In genomic region chr6:67213429-67214098, GRCm38 (mm10) we compare ENCODE assay signal across 26 mouse cellular contexts. TPM values are rescaled to one million over a fixed set of nuclear protein-coding genes. Genes with fewer than 3 reads are reported as not detected.
DNase-seq lines count a peak whose midpoint lies in the region; ATAC-seq and TF ChIP-seq lines count a peak whose summit lies in the region.
"Had no signal": no experiment of that assay in that cellular context is flagged by ENCODE, and none has a peak within 500 bp of the region (broad histone marks: within the 10 kb centered on the region; RNA-seq: fewer than 3 reads in every experiment).

No protein-coding gene starts in this region.

- H3K79me2 ChIP-seq in MEL (ENCODE audit: control insufficient read depth, insufficient read depth, low read length, poor library complexity) = no peaks in the 10 kb centered on the region

- H3K4me3 ChIP-seq in MEL (ENCODE audit: control insufficient read depth in 1 of 2, insufficient read depth in 1 of 2, low read depth in 2 of 2, low read length in 2 of 2) = no peak overlapping the region
- H3K4me3 ChIP-seq: embryonic facial prominence, embryonic 10.5 days; embryonic facial prominence, embryonic 12.5 days; forebrain, embryonic 13.5 days; forebrain, embryonic 15.5 days had no signal

- H3K9ac ChIP-seq in MEL (ENCODE audit: control insufficient read depth, low read depth, low read length, poor library complexity, severe bottlenecking) = no peak overlapping the region
- H3K9ac ChIP-seq: embryonic facial prominence, embryonic 12.5 days; forebrain, embryonic 13.5 days; forebrain, embryonic 15.5 days; forebrain, postnatal 0 days had no signal

- no peak for TF ChIP-seq RAD21 in MEL (IDR thresholded peaks at IDR 0.05; ENCODE audit: low read depth, low read length)

- no peak for TF ChIP-seq POLR2A in MEL (IDR thresholded peaks at IDR 0.05; ENCODE audit: control insufficient read depth in 1 of 2, insufficient read depth in 1 of 2, low read depth in 1 of 2, low read length in 2 of 2, poor library complexity in 1 of 2)

- no peak overlapping the region; the same call in 1 of the 2 replicates for H3K27ac ChIP-seq in MEL (ENCODE audit: control insufficient read depth, low read depth, low read length)
- H3K27ac ChIP-seq: embryonic facial prominence, embryonic 10.5 days; embryonic facial prominence, embryonic 12.5 days; forebrain, embryonic 13.5 days; forebrain, embryonic 15.5 days had no signal

- H3K36me3 ChIP-seq in MEL (ENCODE audit: control insufficient read depth in 1 of 2, insufficient read depth in 2 of 2, low read length in 2 of 2) = peaks cover 0 to 10% of the 10 kb centered on the region in 2 experiments; a peak in 1 of 4 replicates
- H3K36me3 ChIP-seq: embryonic facial prominence, embryonic 10.5 days; embryonic facial prominence, embryonic 12.5 days; forebrain, embryonic 15.5 days; G1E had no signal

- peak; percentile 53 to 63 for TF ChIP-seq EP300 in MEL (IDR thresholded peaks at IDR 0.05; ENCODE audit: low read depth in 1 of 2, low read length in 2 of 2)

- no peaks in the 10 kb centered on the region for H3K27me3 ChIP-seq in MEL (ENCODE audit: control insufficient read depth in 1 of 2, insufficient read depth in 2 of 2, low read length in 2 of 2)
- H3K27me3 ChIP-seq: CH12.LX; embryonic facial prominence, embryonic 12.5 days; forebrain, embryonic 13.5 days; forebrain, embryonic 15.5 days had no signal

- peak; percentile 64 for DNase-seq in MEL (ENCODE audit: low read depth, low spot score)
- DNase-seq in thymus, postnatal 25 days = no peak
- DNase-seq in embryo, embryonic 10.5 days (ENCODE audit: low spot score) = no peak
- no peak for DNase-seq in cerebellum, postnatal 14 days
- DNase-seq: adrenal gland, adult 8-10 months; adrenal gland, postnatal 14 days; adrenal gland, postnatal 36 days; B cell, adult 2 months; cerebellum, adult 11 months; cerebellum, adult 18-20 months; cerebellum, adult 8-10 months; cerebellum, adult 9-11 months; cerebellum, postnatal 25 days; forebrain, postnatal 0 days had no signal

- H3K4me1 ChIP-seq in MEL (ENCODE audit: control insufficient read depth in 1 of 2, insufficient read depth in 2 of 2, low read length in 2 of 2) = peaks cover 0 to 10% of the 10 kb centered on the region in 2 experiments; a peak in 2 of 4 replicates
- H3K4me1 ChIP-seq: embryonic facial prominence, embryonic 10.5 days; embryonic facial prominence, embryonic 12.5 days; forebrain, embryonic 13.5 days; forebrain, embryonic 15.5 days had no signal

- ATAC-seq in common myeloid progenitor, adult 5-6 weeks (replicated peaks; ENCODE audit: low read depth, poor library complexity, severe bottlenecking) = peak; percentile 47; the same call in 1 of the 2 replicates
- ATAC-seq in hematopoietic stem cell, adult 5-6 weeks (replicated peaks in 1 of 2; ENCODE audit: insufficient read depth in 1 of 2, low FRiP score in 2 of 2, low TSS enrichment in 1 of 2, low read depth in 1 of 2, poor library complexity in 2 of 2, severe bottlenecking in 2 of 2) = peak; percentile 32 to 48; a peak in 1 of 4 replicates
- peak; percentile 47 for ATAC-seq in megakaryocyte progenitor cell, adult 5-6 weeks (replicated peaks; ENCODE audit: poor library complexity)
- ATAC-seq: activated CD4-positive, CD25-positive, alpha-beta regulatory T cell, adult 4 months; CD4-positive, CD25-positive, alpha-beta regulatory T cell, adult 4 months; forebrain, embryonic 13.5 days; forebrain, embryonic 15.5 days; forebrain, postnatal 0 days; Patski had no signal

- no peaks in the 10 kb centered on the region for H3K9me3 ChIP-seq in MEL (replicated peaks; ENCODE audit: insufficient read depth, low read length)
- H3K9me3 ChIP-seq: embryonic facial prominence, embryonic 10.5 days; embryonic facial prominence, embryonic 12.5 days; forebrain, embryonic 13.5 days; forebrain, embryonic 15.5 days; G1E had no signal

- no peak for TF ChIP-seq CTCF in MEL (IDR thresholded peaks at IDR 0.05 in 2 of 3, conservative IDR thresholded peaks at IDR 0.05 in 1 of 3; ENCODE audit: control insufficient read depth in 1 of 3, insufficient read depth in 1 of 3, low read depth in 2 of 3, low read length in 3 of 3, poor library complexity in 1 of 3, severe bottlenecking in 1 of 3)

TF ChIP-seq in MEL, 35 proteins besides CTCF, POLR2A, EP300 and RAD21:
- peak; percentile 11 for TF ChIP-seq GATA1 (IDR thresholded peaks at IDR 0.05; ENCODE audit: low read depth, low read length)
- 0 out of 2 replicates have a peak, but pooled peaks have one; percentile 54 for TF ChIP-seq MEF2A (IDR thresholded peaks at IDR 0.05; ENCODE audit: extremely low read depth, insufficient replicate concordance, low read depth, low read length, poor library complexity, severe bottlenecking)
- peak; percentile 59; the same call in 1 of the 2 replicates for TF ChIP-seq MAX (IDR thresholded peaks at IDR 0.05; ENCODE audit: low read length)
- TF ChIP-seq TAL1 (IDR thresholded peaks at IDR 0.05; ENCODE audit: low read length) = 0 out of 2 replicates have a peak, but pooled peaks have one; percentile 7
- TF ChIP-seq MXI1 (IDR thresholded peaks at IDR 0.05; ENCODE audit: low read depth, low read length) = no peak

RNA-seq across cellular contexts. Expression of gene Serbp1, which starts 24.4 kb away (rescaled TPM):
- total RNA-seq in MEL (2012; rRNA removed) = 1,043 and 1,179 TPM in 2 replicates
- polyA plus RNA-seq in MEL (2012; ENCODE audit: insufficient read depth in 1 of 2, insufficient read length in 2 of 2, low read depth in 1 of 2, low replicate concordance in 2 of 2, missing spikeins in 1 of 2) = 1,000 to 10,000 TPM; 1,049 to 1,809 TPM
- total RNA-seq in common myeloid progenitor, adult 5-6 weeks (2017) = 2,714 and 3,049 TPM in 2 replicates
- 1,887 and 2,311 TPM in 2 replicates for total RNA-seq in hematopoietic stem cell, adult 5-6 weeks (2017)
- 1,237 and 1,242 TPM in 2 replicates for total RNA-seq in megakaryocyte progenitor cell, adult 5-6 weeks (2015)
- total RNA-seq in megakaryocyte progenitor cell, adult 5-6 weeks (2017) = 2,350 and 2,917 TPM in 2 replicates
